ENCODE assay signal across 17 mouse cellular contexts in the genomic region with DNA sequence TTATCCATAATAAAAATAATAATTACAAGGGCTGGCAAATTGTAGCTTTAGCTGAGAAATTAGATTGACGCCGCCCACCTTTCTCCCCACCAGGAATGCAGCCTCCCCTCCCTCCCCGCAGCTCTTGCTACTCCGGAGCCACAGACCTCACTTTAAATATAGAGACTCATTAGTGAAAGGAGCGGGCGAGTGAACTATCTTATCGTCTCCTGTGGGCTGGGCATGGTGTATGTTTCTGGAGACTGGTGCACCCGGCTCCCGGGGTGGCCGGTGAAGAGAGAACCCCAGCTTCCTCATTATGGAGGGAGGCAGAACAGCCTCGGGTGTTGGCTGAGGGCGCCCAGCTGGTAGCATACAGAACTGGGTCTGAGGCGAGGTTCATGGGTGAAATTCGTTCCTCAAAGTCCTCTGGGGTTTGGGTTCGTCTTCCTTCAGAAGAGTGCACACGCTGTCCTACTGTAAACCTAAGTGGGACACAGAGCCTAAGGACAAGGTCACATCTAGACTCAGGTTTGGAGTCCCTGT.
DNase-seq lines count a peak whose midpoint lies in the region; ATAC-seq and TF ChIP-seq lines count a peak whose summit lies in the region.
"Had no signal": no experiment of that assay in that cellular context is flagged by ENCODE, and none has a peak within 500 bp of the region (broad histone marks: within the 10 kb centered on the region; RNA-seq: fewer than 3 reads in every experiment).

No protein-coding gene starts in this region.

- H3K9me3 ChIP-seq in heart, embryonic 10.5 days = no peaks in the 10 kb centered on the region
- H3K9me3 ChIP-seq in hindbrain, embryonic 15.5 days = no peaks in the 10 kb centered on the region
- H3K9me3 ChIP-seq in hindbrain, embryonic 10.5 days = no peaks in the 10 kb centered on the region
- H3K9me3 ChIP-seq in E14TG2a.4 (ENCODE audit: low read length) = no peaks in the 10 kb centered on the region
- H3K9me3 ChIP-seq: embryonic facial prominence, embryonic 15.5 days; limb, embryonic 13.5 days; liver, embryonic 13.5 days had no signal

- DNase-seq in heart, embryonic 10.5 days (ENCODE audit: low spot score) = no peak
- no peak for DNase-seq in heart, postnatal 4 days
- no peak for DNase-seq in hindbrain, embryonic 10.5 days (ENCODE audit: low spot score)
- peak; percentile 45 for DNase-seq in lung, postnatal 14 days
- DNase-seq in frontal cortex, postnatal 10 days (ENCODE audit: low spot score in 2 of 2) = no peak
- DNase-seq: adrenal gland, postnatal 36 days; cerebellum, adult 18-20 months; cerebellum, postnatal 25 days; embryo, embryonic 11 days; gastrocnemius, postnatal 10 days; kidney, adult 11 months; liver, embryonic 13.5 days had no signal

- H3K4me3 ChIP-seq in heart, embryonic 10.5 days = peak overlapping the region; percentile 8; the same call in 1 of the 2 replicates
- no peak overlapping the region for H3K4me3 ChIP-seq in hindbrain, embryonic 15.5 days
- H3K4me3 ChIP-seq in hindbrain, embryonic 10.5 days = no peak overlapping the region
- H3K4me3 ChIP-seq in E14TG2a.4 (replicated peaks; ENCODE audit: low read length) = 0 out of 2 replicates have a peak overlapping the region, but pooled peaks have one; percentile 3
- H3K4me3 ChIP-seq: embryonic facial prominence, embryonic 15.5 days; limb, embryonic 13.5 days; liver, embryonic 13.5 days; midbrain, embryonic 12.5 days had no signal

- peak overlapping the region; percentile 24; the same call in 1 of the 2 replicates for H3K4me2 ChIP-seq in hindbrain, embryonic 15.5 days
- H3K4me2 ChIP-seq: embryonic facial prominence, embryonic 15.5 days; limb, embryonic 13.5 days; liver, embryonic 13.5 days; midbrain, embryonic 12.5 days had no signal

- peaks cover 23% of the 10 kb centered on the region for H3K4me1 ChIP-seq in heart, embryonic 10.5 days
- H3K4me1 ChIP-seq in hindbrain, embryonic 15.5 days (replicated peaks) = peaks cover 18% of the 10 kb centered on the region
- H3K4me1 ChIP-seq in hindbrain, embryonic 10.5 days (replicated peaks) = peaks cover 17% of the 10 kb centered on the region
- peaks cover 63% of the 10 kb centered on the region for H3K4me1 ChIP-seq in E14TG2a.4 (replicated peaks; ENCODE audit: low read depth, low read length)
- H3K4me1 ChIP-seq: liver, embryonic 13.5 days had no signal

- H3K36me3 ChIP-seq in heart, embryonic 10.5 days = no peaks in the 10 kb centered on the region
- no peaks in the 10 kb centered on the region for H3K36me3 ChIP-seq in hindbrain, embryonic 15.5 days
- H3K36me3 ChIP-seq in hindbrain, embryonic 10.5 days = no peaks in the 10 kb centered on the region
- H3K36me3 ChIP-seq in E14TG2a.4 (ENCODE audit: insufficient read depth, low read length) = no peaks in the 10 kb centered on the region
- H3K36me3 ChIP-seq: embryonic facial prominence, embryonic 15.5 days; limb, embryonic 13.5 days; liver, embryonic 13.5 days; midbrain, embryonic 12.5 days had no signal

- 32% methylated on average over 16 of the region's 16 CpGs for WGBS in heart, embryonic 10.5 days
- WGBS in hindbrain, embryonic 15.5 days = 47% methylated on average over 16 of the region's 16 CpGs
- WGBS in hindbrain, embryonic 10.5 days = 70% methylated on average over 16 of the region's 16 CpGs

- H3K9ac ChIP-seq in hindbrain, embryonic 15.5 days = no peak overlapping the region
- H3K9ac ChIP-seq: embryonic facial prominence, embryonic 15.5 days; limb, embryonic 13.5 days; liver, embryonic 13.5 days; midbrain, embryonic 12.5 days had no signal

- H3K27me3 ChIP-seq in heart, embryonic 10.5 days (ENCODE audit: insufficient read depth, poor library complexity, severe bottlenecking) = peaks cover 78% of the 10 kb centered on the region
- no peaks in the 10 kb centered on the region for H3K27me3 ChIP-seq in hindbrain, embryonic 15.5 days
- H3K27me3 ChIP-seq in hindbrain, embryonic 10.5 days (ENCODE audit: insufficient read depth, poor library complexity, severe bottlenecking) = peaks cover 83% of the 10 kb centered on the region
- peaks cover 76% of the 10 kb centered on the region for H3K27me3 ChIP-seq in E14TG2a.4 (ENCODE audit: insufficient read depth, low read length)

- H3K27ac ChIP-seq in heart, embryonic 10.5 days = no peak overlapping the region
- H3K27ac ChIP-seq in hindbrain, embryonic 15.5 days (replicated peaks) = 0 out of 2 replicates have a peak overlapping the region, but pooled peaks have one; percentile 21
- H3K27ac ChIP-seq in hindbrain, embryonic 10.5 days = no peak overlapping the region
- H3K27ac ChIP-seq: embryonic facial prominence, embryonic 15.5 days; limb, embryonic 13.5 days; liver, embryonic 13.5 days; midbrain, embryonic 12.5 days had no signal

- no peak for ATAC-seq in hindbrain, embryonic 15.5 days (ENCODE audit: low FRiP score, low read depth)

- no peak for TF ChIP-seq CTCF in E14TG2a.4 (conservative IDR thresholded peaks at IDR 0.05; ENCODE audit: low read length)

Comparison
In these comparisons a context has a peak if more than half of its experiments do, and no peak if none do; other contexts are left out.
1. H3K4me3 ChIP-seq: peak in heart, embryonic 10.5 days (single experiment) and E14TG2a.4 (single experiment); none in hindbrain, embryonic 15.5 days (single experiment) and hindbrain, embryonic 10.5 days (single experiment).